Mouse (Mus musculus) cortical plate, adult 2 months (tissue): ENCODE measurements at regions not wholly inside any gene's neighbourhood (a gene's known extent, or its start where the extent isn't known, plus 50 kb on each side); places are given as distances from the start of the nearest gene placed in this dataset.

Experiments
- CTCF ChIP-seq: fragments of 200-500 bp; IDR thresholded peaks from 2 replicates; pipeline ENCODE4 v1.5.1; 2011; ENCODE audit warnings: mild to moderate bottlenecking, control low read depth, low read length; ENCODE audit not compliant: insufficient read depth; ENCODE audit errors: extremely low read depth
- POLR2A ChIP-seq: fragments of 200-500 bp; IDR thresholded peaks from 2 replicates; pipeline ENCODE4 v1.6.1; 2011; ENCODE audit warnings: mild to moderate bottlenecking, low read length, control low read depth; ENCODE audit not compliant: insufficient read depth; ENCODE audit errors: extremely low read depth

- TF ChIP-seq CTCF, result no peak
- no peak for TF ChIP-seq POLR2A
These were observed 190.2 kb upstream of the Tbx18 start for GRCm38 (mm10) chr9:87921291-87921690.
